Mouse (Mus musculus) ES-E14 (cell line): Measurements from ENCODE around the gene Sh2d4b.

Source experiments
- MAFK ChIP-seq: IDR thresholded peaks from 2 replicates; pipeline ENCODE4 v1.6.1; 2014; ENCODE audit warnings: mild to moderate bottlenecking, low read depth, low read length, inconsistent platforms; ENCODE audit not compliant: insufficient read depth
- ZNF384 ChIP-seq: IDR thresholded peaks from 2 replicates; pipeline ENCODE4 v1.6.1; 2012; ENCODE audit warnings: low read depth, low read length, inconsistent platforms

DNA sequence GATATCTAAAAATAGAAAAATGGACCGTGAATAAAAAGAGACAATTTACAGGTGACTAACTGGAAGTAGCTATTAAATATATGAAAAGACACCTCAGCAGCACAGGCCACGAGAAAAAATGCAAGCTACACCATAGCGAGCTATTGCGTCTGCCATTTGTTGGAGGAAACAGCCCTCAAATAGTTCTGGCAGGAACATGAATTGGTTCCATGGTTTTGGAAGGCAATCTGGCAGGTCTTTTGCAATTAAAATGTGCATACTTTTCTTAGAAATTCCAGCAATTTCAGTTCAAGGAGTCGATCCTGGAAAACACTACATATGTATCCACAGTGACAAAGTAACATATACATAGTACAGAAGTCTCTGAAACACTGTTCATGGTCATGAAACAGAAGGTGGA lies 76.4 kb downstream of the Sh2d4b start:
- TF ChIP-seq MAFK (no peak), ZNF384 (no peak)
